Mouse (Mus musculus): ENCODE results near the gene Gnpnat1.

Gene Gnpnat1

GRCm38 (mm10) chr14:45378771-45379170 lies 25.9 kb downstream of the Gnpnat1 start:
- H3K36me3 ChIP-seq (ENCODE audit: control insufficient read depth, insufficient read depth, low read length, poor library complexity, severe bottlenecking) = peaks cover 12% of the 10 kb centered on the region; the same call in 1 of the 2 replicates
- DNase-seq (ENCODE audit: low read depth, low spot score) = no peak
- H3K27me3 ChIP-seq (ENCODE audit: control insufficient read depth, insufficient read depth, low read length, poor library complexity, severe bottlenecking) = no peaks in the 10 kb centered on the region

GRCm38 (mm10) chr14:45365196-45365587 lies 39.5 kb downstream of the Gnpnat1 start:
- Histone ChIP-seq H3K27me3 (ENCODE audit: control insufficient read depth, insufficient read depth, low read length, poor library complexity, severe bottlenecking) (no peaks in the 10 kb centered on the region), H3K36me3 (ENCODE audit: control insufficient read depth, insufficient read depth, low read length, poor library complexity, severe bottlenecking) (peaks cover 8% of the 10 kb centered on the region)
- DNase-seq (ENCODE audit: low read depth, low spot score) = no peak

GRCm38 (mm10) chr14:45364211-45365195 lies 40.2 kb downstream of the Gnpnat1 start:
- H3K27me3 ChIP-seq (ENCODE audit: control insufficient read depth, insufficient read depth, low read length, poor library complexity, severe bottlenecking) = no peaks in the 10 kb centered on the region
- H3K36me3 ChIP-seq (ENCODE audit: control insufficient read depth, insufficient read depth, low read length, poor library complexity, severe bottlenecking) = peaks cover 5% of the 10 kb centered on the region
- DNase-seq (ENCODE audit: low read depth, low spot score) = no peak

DNA sequence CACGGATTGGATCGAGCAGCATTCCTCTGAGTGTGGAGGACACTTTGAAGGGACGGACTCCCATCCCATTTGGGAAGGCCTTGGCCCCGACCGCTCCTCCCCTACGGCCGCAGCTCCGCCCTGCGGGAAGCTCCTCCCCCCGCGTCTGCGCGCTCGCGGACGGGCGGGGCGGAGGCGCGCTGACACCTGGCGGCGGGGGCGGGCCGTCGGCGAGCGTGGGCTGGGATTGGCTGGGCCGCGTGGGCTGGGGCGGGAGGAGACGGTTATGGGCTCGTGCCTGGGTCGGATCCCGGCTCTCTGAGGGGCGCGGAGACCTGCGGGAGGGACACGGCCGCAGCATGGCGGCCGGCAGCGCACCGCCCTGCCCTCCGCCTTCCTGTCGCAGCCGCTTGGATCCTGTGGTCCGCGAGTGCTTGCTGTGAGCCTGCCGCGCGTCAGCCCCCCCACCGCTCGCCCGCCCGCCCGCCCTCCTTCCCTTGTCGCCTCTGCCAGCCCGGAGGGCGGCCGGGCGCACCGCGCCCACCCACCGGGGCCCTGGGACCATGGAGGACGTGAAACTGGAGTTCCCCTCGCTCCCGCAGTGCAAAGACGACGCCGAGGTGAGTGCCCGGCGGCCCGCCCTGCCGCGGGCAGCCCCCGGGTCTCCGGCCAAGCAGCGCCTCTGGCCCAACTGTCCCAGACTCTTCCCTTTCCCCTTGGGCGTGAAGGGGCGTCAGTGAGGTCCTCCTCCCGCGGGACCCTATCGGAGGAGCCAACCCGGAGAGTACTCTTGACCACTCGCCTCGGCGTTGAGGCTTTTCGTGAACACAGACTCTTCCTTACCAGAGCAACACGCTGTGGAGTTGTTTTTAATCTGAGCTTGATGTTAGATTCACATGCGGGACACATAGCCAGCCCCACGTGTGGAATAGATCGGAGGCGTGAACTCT lies 53.5 kb downstream of the Gnpnat1 start, which contains the start of gene Styx:
Styx (plus strand) TSS at position 163 of the 929 bp plus-strand sequence.
- DNase-seq (ENCODE audit: low read depth, low spot score) = peak; percentile 93
- Histone ChIP-seq H3K27me3 (ENCODE audit: control insufficient read depth, insufficient read depth, low read length, poor library complexity, severe bottlenecking) (no peaks in the 10 kb centered on the region), H3K36me3 (ENCODE audit: control insufficient read depth, insufficient read depth, low read length, poor library complexity, severe bottlenecking) (peaks cover 3% of the 10 kb centered on the region)

DNA sequence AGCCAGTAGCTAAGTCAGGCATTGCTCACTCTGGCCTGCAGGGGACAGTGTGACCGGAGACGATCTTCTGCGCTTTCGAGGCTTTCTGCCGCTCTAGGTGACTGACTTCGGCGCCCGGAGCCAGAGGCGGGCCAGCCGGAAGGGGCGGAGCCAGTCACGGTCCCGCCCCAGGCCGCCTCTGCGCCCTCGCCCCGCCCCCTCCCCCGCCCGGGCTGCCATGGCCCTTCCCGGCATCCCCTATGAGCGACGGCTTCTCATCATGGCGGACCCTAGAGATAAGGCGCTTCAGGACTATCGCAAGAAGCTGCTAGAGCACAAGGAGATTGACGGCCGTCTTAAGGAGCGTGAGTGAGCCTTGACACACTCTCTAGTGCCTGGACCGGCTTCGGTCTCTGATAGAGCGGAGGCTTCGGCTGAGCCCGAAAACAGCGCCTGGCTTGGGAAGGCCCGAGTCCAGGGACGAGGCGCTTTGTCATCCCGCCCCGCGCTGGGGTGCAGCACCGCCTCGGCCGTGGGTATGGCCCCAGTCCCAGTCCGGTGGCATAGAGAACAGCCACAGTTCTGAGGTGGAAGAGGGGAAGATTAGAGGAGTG lies 75.0 kb downstream of the Gnpnat1 start, which contains the start of gene Psmc6:
Psmc6 (plus strand) TSS at position 200 of the 593 bp plus-strand sequence.
- DNase-seq (ENCODE audit: low read depth, low spot score) = peak; percentile 97
- no peaks in the 10 kb centered on the region for H3K27me3 ChIP-seq (ENCODE audit: control insufficient read depth, insufficient read depth, low read length, poor library complexity, severe bottlenecking)
- peaks cover 3% of the 10 kb centered on the region; the same call in 1 of the 2 replicates for H3K36me3 ChIP-seq (ENCODE audit: control insufficient read depth, insufficient read depth, low read length, poor library complexity, severe bottlenecking)

DNA sequence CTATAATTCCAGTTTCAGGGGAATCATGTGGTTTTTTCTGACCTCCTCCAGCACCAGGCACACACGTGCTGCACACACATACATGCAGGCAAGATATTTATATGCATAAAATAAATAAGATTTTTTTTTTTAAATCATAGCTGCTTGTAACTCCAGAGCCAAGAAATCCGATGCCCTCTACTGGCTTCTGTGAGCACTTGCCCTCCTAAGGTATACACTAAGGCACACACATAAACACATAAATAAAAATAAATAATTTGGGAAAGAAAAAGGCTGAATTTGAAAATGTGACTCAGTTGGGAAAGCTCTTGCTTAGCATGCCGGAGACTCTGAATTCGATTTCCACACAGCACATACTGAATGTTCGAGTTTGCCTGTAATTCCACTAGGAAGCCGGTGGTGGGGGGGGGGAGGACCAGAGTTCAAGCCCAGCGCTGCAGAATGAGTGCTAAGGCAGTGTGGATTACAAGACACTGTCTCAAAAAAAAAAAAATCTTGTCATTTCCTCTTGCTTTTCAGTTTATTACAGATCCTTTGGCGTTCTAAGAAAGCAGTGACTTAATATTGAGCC lies 75.6 kb downstream of the Gnpnat1 start:
- no peaks in the 10 kb centered on the region for H3K27me3 ChIP-seq (ENCODE audit: control insufficient read depth, insufficient read depth, low read length, poor library complexity, severe bottlenecking)
- DNase-seq (ENCODE audit: low read depth, low spot score) = no peak
- H3K36me3 ChIP-seq (ENCODE audit: control insufficient read depth, insufficient read depth, low read length, poor library complexity, severe bottlenecking) = peaks cover 3% of the 10 kb centered on the region; the same call in 1 of the 2 replicates

- Histone ChIP-seq H3K36me3 (ENCODE audit: control insufficient read depth, insufficient read depth, low read length, poor library complexity, severe bottlenecking) (peaks cover 3% of the 10 kb centered on the region; the same call in 1 of the 2 replicates), H3K27me3 (ENCODE audit: control insufficient read depth, insufficient read depth, low read length, poor library complexity, severe bottlenecking) (no peaks in the 10 kb centered on the region)
- no peak for DNase-seq (ENCODE audit: low read depth, low spot score)
Measured at GRCm38 (mm10) chr14:45328072-45328713, 76.5 kb downstream of the Gnpnat1 start.
